Mouse (Mus musculus) ES-Bruce4 (cell line): ENCODE results near the gene RPS10-NUDT3. TPM values are rescaled to one million over a fixed set of nuclear protein-coding genes. Genes with fewer than 3 reads are reported as not detected.

Experiments
- H3K27ac ChIP-seq: 2 replicates; pipeline ENCODE4 v1.5.1; 2012; ENCODE audit warnings: low read length, inconsistent platforms; ENCODE audit not compliant: insufficient read depth
- H3K27me3 ChIP-seq: 2 replicates; pipeline ENCODE4 v1.6.1; 2012; ENCODE audit warnings: mild to moderate bottlenecking, low read length, inconsistent platforms; ENCODE audit not compliant: control insufficient read depth, poor library complexity, insufficient read depth, severe bottlenecking
- H3K36me3 ChIP-seq: 2 replicates; pipeline ENCODE4 v1.6.1; 2012; ENCODE audit warnings: inconsistent platforms, mild to moderate bottlenecking, low read length, moderate library complexity; ENCODE audit not compliant: control insufficient read depth, poor library complexity, insufficient read depth, severe bottlenecking
- H3K4me1 ChIP-seq: one replicate; pipeline ENCODE4 v1.8.1; 2011; ENCODE audit warnings: low read length; ENCODE audit not compliant: control insufficient read depth, insufficient read depth
- H3K4me3 ChIP-seq: 2 replicates; pipeline ENCODE4 v1.5.1; 2011; ENCODE audit warnings: low read depth, mild to moderate bottlenecking, low read length
- H3K9ac ChIP-seq: 2 replicates; pipeline ENCODE4 v1.6.1; 2012; ENCODE audit warnings: low read depth, mild to moderate bottlenecking, inconsistent platforms; ENCODE audit not compliant: poor library complexity, severe bottlenecking
- H3K9me3 ChIP-seq: replicated peaks from 2 replicates; pipeline ENCODE4 v1.6.1; 2012; ENCODE audit warnings: mild to moderate bottlenecking, low read length, inconsistent platforms; ENCODE audit not compliant: control insufficient read depth, poor library complexity, insufficient read depth, severe bottlenecking
- CTCF ChIP-seq: IDR thresholded peaks from one replicate; pipeline ENCODE4 v1.8.1; 2011; ENCODE audit warnings: low read depth, low read length
- EP300 ChIP-seq: IDR thresholded peaks from 2 replicates; pipeline ENCODE4 v1.6.1; 2011; ENCODE audit warnings: low read depth, low read length; ENCODE audit not compliant: insufficient read depth
- POLR2A ChIP-seq: IDR thresholded peaks from one replicate; pipeline ENCODE4 v1.8.1; 2011; ENCODE audit warnings: low read length; ENCODE audit not compliant: insufficient read depth
- polyA plus RNA-seq: library from polyadenylated mRNA; stranded (reverse); fragments of >200 nt; gene quantifications from 2 replicates; pipeline ENCODE4 v1.2.4, GENCODE M21; 2011; ENCODE audit warnings: low read depth; ENCODE audit not compliant: missing spikeins, insufficient read depth, insufficient read length

RPS10-NUDT3 gene
- polyA plus RNA-seq, 1 experiment: not detected

DNA sequence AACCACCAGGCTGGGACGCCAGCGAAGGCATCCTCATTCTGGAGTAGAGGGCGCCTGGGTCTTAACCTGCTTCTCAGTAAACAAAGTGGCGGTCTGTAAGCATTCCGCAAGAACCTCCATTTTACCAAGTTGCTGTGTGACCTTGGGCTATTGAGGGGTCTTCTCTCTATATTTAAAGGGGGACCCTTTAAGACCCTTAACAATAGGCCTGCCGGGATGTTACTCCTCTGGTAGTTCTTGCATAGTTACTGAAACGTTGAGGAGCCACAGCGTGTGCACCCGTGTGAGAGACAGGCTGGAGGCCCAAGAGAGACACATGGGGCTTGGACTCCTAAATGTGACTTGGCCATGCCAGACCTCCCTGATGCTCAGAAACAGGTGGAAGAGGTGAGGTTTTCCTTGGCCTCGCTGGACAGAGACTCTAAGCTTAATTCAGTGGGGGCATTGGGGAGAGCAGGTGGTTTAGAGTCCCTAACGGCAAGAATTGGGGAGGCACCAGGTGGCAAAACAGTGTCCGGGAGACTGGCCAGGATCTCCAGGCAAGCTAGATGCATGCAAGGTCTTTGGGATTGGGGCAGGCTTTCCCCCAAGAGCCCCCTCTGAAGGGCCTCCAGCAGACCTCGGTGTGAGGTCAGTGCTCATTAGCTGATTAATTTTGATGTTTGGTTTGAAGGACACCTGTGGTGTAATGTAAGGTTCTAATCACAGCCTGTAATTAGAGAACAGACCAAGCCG is 76.9 kb downstream of the RPS10-NUDT3 start:
- Histone ChIP-seq H3K9ac (peak overlapping the region; percentile 98), H3K9me3 (no peaks in the 10 kb centered on the region), H3K4me1 (peaks cover 2% of the 10 kb centered on the region), H3K36me3 (peaks cover 18% of the 10 kb centered on the region), H3K27me3 (no peaks in the 10 kb centered on the region), H3K27ac (peak overlapping the region; percentile 33), H3K4me3 (peak overlapping the region; percentile 96)
- TF ChIP-seq EP300 (no peak), CTCF (no peak), POLR2A (no peak)

DNA sequence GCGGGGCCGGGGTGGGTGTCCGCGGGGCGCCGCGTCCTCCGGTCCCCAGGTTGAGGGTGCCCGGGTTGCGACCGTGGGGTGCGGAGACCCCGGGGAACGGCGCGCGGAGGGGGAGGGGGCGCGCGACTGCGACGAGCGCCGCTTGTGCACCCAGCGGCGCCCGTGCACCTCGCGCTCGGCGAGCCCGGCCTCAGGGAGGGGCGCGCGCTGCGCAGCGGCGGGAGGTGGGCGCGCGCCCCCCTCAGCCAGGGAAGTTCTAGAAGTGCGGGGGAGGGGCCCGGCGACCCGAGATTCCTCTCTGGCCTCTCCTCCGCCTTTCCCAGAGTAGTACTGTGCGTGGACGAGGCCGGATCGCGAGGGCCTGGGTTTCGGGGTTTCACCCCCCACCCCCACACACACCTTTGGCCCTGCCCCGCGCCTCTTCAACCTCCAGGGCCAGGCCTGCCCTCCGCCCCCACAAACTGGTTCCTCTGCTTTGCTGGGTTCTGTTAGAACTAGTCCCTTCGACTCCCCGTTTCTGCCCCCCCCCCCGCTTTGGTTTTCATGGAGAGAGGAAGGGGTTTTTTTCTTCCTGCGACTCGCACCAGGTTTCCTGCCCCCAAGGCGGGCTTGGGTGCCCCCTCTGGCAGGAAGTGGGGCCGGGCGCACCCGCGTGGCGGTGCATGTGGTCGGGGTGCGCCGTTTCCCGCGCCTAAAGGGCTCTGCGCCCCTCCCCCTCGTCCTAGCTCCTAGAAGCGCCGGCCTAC is 77.7 kb downstream of the RPS10-NUDT3 start:
- H3K27ac ChIP-seq: peak overlapping the region; percentile 33; the same call in 1 of the 2 replicates
- no peaks in the 10 kb centered on the region for H3K27me3 ChIP-seq
- peak overlapping the region; percentile 98 for H3K9ac ChIP-seq
- peak overlapping the region; percentile 96 for H3K4me3 ChIP-seq
- H3K36me3 ChIP-seq: peaks cover 18% of the 10 kb centered on the region
- no peaks in the 10 kb centered on the region for H3K9me3 ChIP-seq
- H3K4me1 ChIP-seq: peaks cover 9% of the 10 kb centered on the region
- no peak for TF ChIP-seq CTCF
- no peak for TF ChIP-seq POLR2A
- TF ChIP-seq EP300: no peak

DNA sequence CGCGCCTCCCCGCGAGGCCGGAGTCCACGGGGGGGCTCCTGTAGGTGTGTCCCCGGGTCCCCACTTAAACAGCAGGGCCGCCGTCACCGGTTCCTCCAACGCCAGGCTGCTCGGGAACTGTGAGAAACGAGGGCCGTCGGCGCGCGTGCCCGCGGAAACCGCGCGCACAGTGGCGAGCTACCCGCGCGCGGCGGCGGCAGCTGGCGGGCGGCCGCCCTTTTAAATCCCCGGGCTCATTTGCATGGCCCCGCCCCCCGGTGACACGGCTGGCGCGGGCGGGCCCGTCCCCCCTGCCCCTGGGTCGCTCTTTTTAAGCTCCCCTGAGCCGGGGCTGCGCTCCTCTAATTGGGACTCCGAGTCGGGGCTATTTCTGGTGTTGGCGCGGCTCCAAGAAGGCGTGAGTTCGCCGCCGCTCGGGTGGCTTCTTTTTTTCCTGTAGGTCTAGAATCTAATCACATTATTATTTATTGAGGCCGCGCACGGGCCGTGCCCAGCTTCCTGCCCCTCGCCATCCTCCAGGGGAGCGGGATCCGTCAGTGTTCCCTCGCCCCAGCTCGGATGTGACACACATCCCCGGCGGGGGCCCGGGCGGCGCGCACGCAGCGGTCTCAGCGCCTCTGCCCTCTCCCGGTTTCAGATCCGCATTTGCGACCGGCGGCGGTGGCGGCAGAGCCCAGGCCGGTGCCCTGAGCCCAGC is 78.6 kb downstream of the RPS10-NUDT3 start, which contains the start of gene Hmga1:
Gene Hmga1 (plus strand): TSS at position 183 of the 697 bp plus-strand sequence.
- Histone ChIP-seq H3K9ac (peak within 1 kb of the TSS; percentile 98), H3K27me3 (no peaks in the 10 kb centered on the region), H3K9me3 (no peaks in the 10 kb centered on the region), H3K4me3 (peak within 1 kb of the TSS; percentile 96), H3K36me3 (peaks cover 12% of the 10 kb centered on the region), H3K27ac (peak within 1 kb of the TSS; percentile 79), H3K4me1 (peaks cover 12% of the 10 kb centered on the region)
- TF ChIP-seq CTCF: no peak
- 0 out of 2 replicates have a peak, but pooled peaks have one; percentile 6 for TF ChIP-seq EP300
- TF ChIP-seq POLR2A: peak; percentile 95

DNA sequence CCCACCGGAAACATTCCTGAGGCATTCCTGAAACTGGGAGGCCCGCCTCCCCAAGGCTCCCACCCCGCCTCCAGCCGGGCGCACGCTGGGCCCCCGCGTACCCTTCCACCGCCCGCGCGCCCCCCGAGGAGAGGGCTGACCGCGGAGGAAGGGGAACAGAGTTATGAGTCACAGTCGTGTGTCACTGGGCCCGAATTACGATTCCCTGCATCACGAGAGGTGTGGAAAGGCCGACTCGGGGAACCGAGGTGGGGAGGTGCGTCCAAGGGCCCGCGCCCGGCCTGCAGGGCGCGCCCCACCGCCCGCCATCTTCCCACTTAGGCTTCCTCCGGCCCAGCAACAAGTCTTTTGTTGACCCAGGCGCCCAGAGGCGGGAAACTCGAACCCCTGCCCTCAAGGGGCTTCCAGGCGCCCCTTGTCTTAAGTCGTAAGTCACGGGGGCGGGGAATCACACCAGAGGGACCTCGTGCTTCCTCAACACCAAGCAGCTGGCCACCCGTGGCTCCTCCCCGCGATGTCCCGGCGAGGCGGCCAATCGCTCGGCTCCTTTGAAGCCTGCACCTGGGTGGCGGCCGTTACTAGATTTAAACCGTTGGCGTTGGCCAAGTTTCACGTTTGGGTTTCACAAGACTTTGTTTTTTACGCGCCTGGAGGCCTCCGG is 79.4 kb downstream of the RPS10-NUDT3 start:
- no peak for TF ChIP-seq CTCF
- TF ChIP-seq POLR2A: peak; percentile 3
- 0 out of 2 replicates have a peak, but pooled peaks have one; percentile 45 for TF ChIP-seq EP300
- peak overlapping the region; percentile 61 for H3K4me3 ChIP-seq
- H3K27ac ChIP-seq: peak overlapping the region; percentile 79
- H3K27me3 ChIP-seq: no peaks in the 10 kb centered on the region
- peaks cover 3% of the 10 kb centered on the region for H3K36me3 ChIP-seq
- peaks cover 12% of the 10 kb centered on the region for H3K4me1 ChIP-seq
- H3K9ac ChIP-seq: peak overlapping the region; percentile 98
- no peaks in the 10 kb centered on the region for H3K9me3 ChIP-seq

DNA sequence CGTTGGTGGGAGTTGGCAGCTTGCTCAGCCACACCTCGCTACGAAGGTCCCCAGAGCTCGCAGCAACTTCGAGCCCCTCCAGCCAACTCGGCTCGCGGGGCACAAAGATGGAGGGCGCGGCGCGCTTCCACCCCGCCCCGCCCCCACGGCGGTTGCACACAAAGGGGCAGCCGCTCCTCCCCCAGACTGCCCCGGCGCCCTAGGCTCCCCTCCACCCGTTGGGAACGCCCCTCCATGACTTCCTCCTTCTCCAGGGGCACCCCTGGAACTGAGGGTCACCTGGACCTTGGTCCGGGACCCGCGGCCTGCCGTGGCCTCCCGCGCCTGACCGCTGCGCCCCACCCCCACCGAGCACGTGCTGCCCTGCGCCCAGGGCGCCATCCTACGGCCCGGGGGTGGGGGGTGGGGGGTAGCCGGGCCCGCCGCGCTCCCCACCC is 79.9 kb downstream of the RPS10-NUDT3 start:
- H3K4me3 ChIP-seq: peak overlapping the region; percentile 96
- H3K27ac ChIP-seq: peak overlapping the region; percentile 89
- H3K9ac ChIP-seq: peak overlapping the region; percentile 98
- H3K36me3 ChIP-seq: no peaks in the 10 kb centered on the region
- no peaks in the 10 kb centered on the region for H3K27me3 ChIP-seq
- H3K4me1 ChIP-seq: peaks cover 12% of the 10 kb centered on the region
- TF ChIP-seq CTCF (no peak), EP300 (0 out of 2 replicates have a peak, but pooled peaks have one; percentile 25)
- H3K9me3 ChIP-seq: no peaks in the 10 kb centered on the region
